In genomic region chr17:12160984-12161764, GRCm38 (mm10) we compare ENCODE assay signal across 12 mouse cellular contexts. TPM values are rescaled to one million over a fixed set of nuclear protein-coding genes. Genes with fewer than 3 reads are reported as not detected.
DNase-seq lines count a peak whose midpoint lies in the region; TF ChIP-seq lines count a peak whose summit lies in the region.
"Had no signal": no experiment of that assay in that cellular context is flagged by ENCODE, and none has a peak within 500 bp of the region (broad histone marks: within the 10 kb centered on the region; RNA-seq: fewer than 3 reads in every experiment).

No protein-coding gene starts in this region.

- H3K4me3 ChIP-seq in layer of hippocampus, adult 2 months, result no peak overlapping the region
- H3K4me3 ChIP-seq: embryonic facial prominence, embryonic 10.5 days; limb, embryonic 13.5 days; megakaryocyte, embryonic 14.5 days had no signal

- no peak for TF ChIP-seq CTCF in layer of hippocampus, adult 2 months (conservative IDR thresholded peaks at IDR 0.05)

- peak; percentile 75 to 85 for DNase-seq in adrenal gland, adult (ENCODE audit: inconsistent age in 2 of 2, low spot score in 1 of 2)
- DNase-seq in adrenal gland, postnatal 4 days (ENCODE audit: low spot score in 2 of 2), result no peak
- DNase-seq in layer of hippocampus, adult 2 months (ENCODE audit: low spot score in 2 of 2), result no peak
- no peak for DNase-seq in layer of hippocampus, postnatal 25 days (ENCODE audit: extremely low spot score in 1 of 2, low spot score in 1 of 2)
- peak; percentile 49 for DNase-seq in adipocyte (ENCODE audit: low spot score)
- peak; percentile 55 for DNase-seq in lung, postnatal 25 days (ENCODE audit: low spot score)
- no peak for DNase-seq in layer of hippocampus, postnatal 14 days (ENCODE audit: low spot score in 2 of 2)
- DNase-seq in embryo, embryonic 9.5 days (ENCODE audit: extremely low spot score), result no peak
- DNase-seq: layer of hippocampus, postnatal 36 days had no signal

- H3K27ac ChIP-seq in layer of hippocampus, adult 2 months, result peak overlapping the region; percentile 32; the same call in 1 of the 2 replicates
- H3K27ac ChIP-seq: embryonic facial prominence, embryonic 10.5 days; limb, embryonic 13.5 days had no signal

RNA-seq across cellular contexts. Expression of gene Agpat4, which starts 42.7 kb away (rescaled TPM):
- 10 to 100 TPM; 26.0 to 26.4 TPM for total RNA-seq in adrenal gland, postnatal 4 days (2021)
- 10 to 100 TPM; 62.2 to 66.9 TPM for total RNA-seq in layer of hippocampus, adult 2 months (2021)
- total RNA-seq in layer of hippocampus, postnatal 25 days (2021), result 10 to 100 TPM; 72.5 to 74.5 TPM
- 10 to 100 TPM; 70.3 to 73.9 TPM for total RNA-seq in layer of hippocampus, postnatal 14 days (2021)

Comparison
In these comparisons a context has a peak if more than half of its experiments do, and no peak if none do; other contexts are left out.
1. DNase-seq: peak in adrenal gland, adult (2 of 2), adipocyte (single experiment) and lung, postnatal 25 days (single experiment); none in adrenal gland, postnatal 4 days (0 of 2), layer of hippocampus, adult 2 months (0 of 2), layer of hippocampus, postnatal 25 days (0 of 2), layer of hippocampus, postnatal 14 days (0 of 2) and embryo, embryonic 9.5 days (single experiment).